Mouse (Mus musculus) gonadal fat pad, adult 2 months (tissue): ENCODE results near the gene Trp53. TPM values are rescaled to one million over a fixed set of nuclear protein-coding genes. Genes with fewer than 3 reads are reported as not detected.
"Not testable (repeated sequence)": the region's sequence is repeated elsewhere in the genome, so short reads cannot be mapped to it uniquely, and the experiment has no call there.

Experiments used
- DNase-seq: peaks from one replicate; pipeline ENCODE4 v3.0.0-alpha.2; 2012; ENCODE audit warnings: low read depth
- polyA plus RNA-seq: library from polyadenylated mRNA; depleted of rRNA; stranded (reverse); fragments of >200 nt; gene quantifications from 2 replicates; pipeline ENCODE4 v1.2.3, GENCODE M21; 2012

Gene Trp53
- polyA plus RNA-seq, 1 experiment: 62.0 TPM

GRCm38 (mm10) chr11:69594853-69595252 is 14.7 kb downstream of the Trp53 start:
- no peak for DNase-seq

GRCm38 (mm10) chr11:69599436-69599835 is 19.3 kb downstream of the Trp53 start:
- DNase-seq: no peak

- DNase-seq: no peak
These were observed 19.9 kb downstream of the Trp53 start for GRCm38 (mm10) chr11:69600098-69600497.

GRCm38 (mm10) chr11:69601768-69602167 is 21.6 kb downstream of the Trp53 start:
- no peak for DNase-seq

- DNase-seq: no peak
These were observed 23.4 kb downstream of the Trp53 start for GRCm38 (mm10) chr11:69603516-69603915.

- no peak for DNase-seq
These were observed 24.2 kb downstream of the Trp53 start for GRCm38 (mm10) chr11:69604347-69604746.

- DNase-seq: no peak
These were observed 24.9 kb downstream of the Trp53 start for GRCm38 (mm10) chr11:69604795-69605664.

- DNase-seq: no peak
These were observed 25.7 kb downstream of the Trp53 start, which contains the start of gene Atp1b2 for GRCm38 (mm10) chr11:69605726-69606490. Gene Atp1b2, minus strand, starts transcription at chr11:69605942.

GRCm38 (mm10) chr11:69606491-69606795 is 26.3 kb downstream of the Trp53 start:
- DNase-seq: no peak

GRCm38 (mm10) chr11:69606832-69607231 is 26.7 kb downstream of the Trp53 start:
- DNase-seq: no peak

GRCm38 (mm10) chr11:69608525-69608924 is 28.4 kb downstream of the Trp53 start:
- DNase-seq: no peak

GRCm38 (mm10) chr11:69609416-69609815 is 29.3 kb downstream of the Trp53 start:
- no peak for DNase-seq

- DNase-seq: no peak
These were observed 30.7 kb downstream of the Trp53 start for GRCm38 (mm10) chr11:69610899-69611298.

GRCm38 (mm10) chr11:69613553-69614256 is 33.5 kb downstream of the Trp53 start:
- DNase-seq: no peak

GRCm38 (mm10) chr11:69614257-69614588 is 34.1 kb downstream of the Trp53 start:
- not testable (repeated sequence) for DNase-seq

GRCm38 (mm10) chr11:69616781-69617180 is 36.6 kb downstream of the Trp53 start:
- no peak for DNase-seq

GRCm38 (mm10) chr11:69617805-69618204 is 37.6 kb downstream of the Trp53 start, which contains the start of gene Shbg:
Gene Shbg, minus strand, starts transcription at chr11:69617905.
- no peak for DNase-seq

GRCm38 (mm10) chr11:69620394-69621081 is 40.4 kb downstream of the Trp53 start:
- DNase-seq: no peak

GRCm38 (mm10) chr11:69621571-69622268 is 41.6 kb downstream of the Trp53 start, which contains the start of gene Sat2:
Gene Sat2, plus strand, starts transcription at chr11:69622024.
- DNase-seq: no peak

GRCm38 (mm10) chr11:69622406-69622805 is 42.2 kb downstream of the Trp53 start:
- no peak for DNase-seq

GRCm38 (mm10) chr11:69623006-69623405 is 42.8 kb downstream of the Trp53 start:
- DNase-seq: no peak
